Mouse (Mus musculus): ENCODE measurements at regions not wholly inside any gene's neighbourhood (a gene's known extent, or its start where the extent isn't known, plus 50 kb on each side); places are given as distances from the start of the nearest gene placed in this dataset.

DNA sequence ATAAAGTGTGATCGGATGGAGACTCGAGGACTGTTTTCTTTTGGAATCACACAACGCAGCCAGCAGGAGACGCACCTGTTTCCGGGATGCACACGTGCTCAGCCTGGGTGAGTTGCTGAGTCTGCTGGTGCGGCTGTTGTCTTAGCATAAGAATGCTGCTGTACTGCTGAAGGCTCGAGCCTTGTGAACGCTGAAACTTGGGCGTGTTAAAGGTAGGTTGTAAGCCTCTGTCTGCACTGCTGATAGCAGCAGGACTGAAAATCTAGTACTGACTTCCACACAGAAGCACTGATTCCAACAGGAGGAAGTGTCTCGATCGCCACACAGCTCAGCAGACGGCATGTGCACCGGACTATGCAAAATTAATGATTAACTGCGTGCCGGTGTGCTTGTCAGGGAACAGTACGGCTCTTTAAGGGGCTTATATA is 169.1 kb downstream of the Ndfip2 start:
- Histone ChIP-seq H3K9me3 (peaks cover 19% of the 10 kb centered on the region), H3K27me3 (replicated peaks) (peaks cover 3% of the 10 kb centered on the region), H3K4me3 (replicated peaks) (no peak overlapping the region), H3K4me1 (no peaks in the 10 kb centered on the region), H3K36me3 (replicated peaks; ENCODE audit: low read length) (no peaks in the 10 kb centered on the region)
- no peak for TF ChIP-seq FLI1 (IDR thresholded peaks at IDR 0.05; ENCODE audit: low read length)
- TF ChIP-seq GATA1 (IDR thresholded peaks at IDR 0.05; ENCODE audit: borderline replicate concordance, low read length): no peak

DNA sequence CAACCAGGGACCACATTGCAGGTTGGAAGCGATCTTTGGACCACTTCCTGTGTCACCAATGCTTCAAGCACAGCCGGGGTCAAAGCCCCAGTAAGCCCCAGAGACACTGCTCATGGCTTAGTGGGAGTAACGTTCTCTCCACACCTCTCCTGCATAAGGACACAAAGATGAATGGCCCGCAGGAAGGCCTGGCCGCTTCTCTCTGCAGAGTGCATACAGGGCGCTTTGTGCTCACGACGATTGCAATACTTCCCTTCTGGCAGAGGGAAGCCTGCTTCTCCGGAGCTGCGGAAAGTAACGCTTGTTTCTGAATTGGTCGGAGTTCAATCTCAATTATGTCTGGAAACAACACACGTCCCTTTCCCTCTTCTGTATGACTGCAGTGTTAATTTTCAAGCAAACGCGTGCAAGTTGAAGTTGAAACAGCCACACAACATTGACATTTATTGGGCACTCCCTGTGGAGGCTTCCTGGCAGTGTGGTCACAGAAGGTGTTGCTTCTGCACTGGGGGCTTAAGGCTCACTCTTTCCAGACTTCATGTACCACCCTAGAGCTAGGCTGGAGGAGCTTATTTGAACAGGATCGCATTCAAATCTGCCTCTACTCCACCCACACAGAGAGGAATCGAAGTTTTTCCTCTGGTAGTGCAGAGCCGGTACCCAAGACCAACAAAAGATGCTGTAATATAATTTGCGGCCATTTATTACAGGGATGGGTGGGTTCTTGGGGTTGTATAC is 168.4 kb downstream of the Ndfip2 start:
- H3K4me1 ChIP-seq: no peaks in the 10 kb centered on the region
- peaks cover 3% of the 10 kb centered on the region for H3K27me3 ChIP-seq (replicated peaks)
- peaks cover 19% of the 10 kb centered on the region for H3K9me3 ChIP-seq
- H3K4me3 ChIP-seq (replicated peaks): no peak overlapping the region
- no peaks in the 10 kb centered on the region for H3K36me3 ChIP-seq (replicated peaks; ENCODE audit: low read length)
- TF ChIP-seq GATA1 (IDR thresholded peaks at IDR 0.05; ENCODE audit: borderline replicate concordance, low read length) (no peak), FLI1 (IDR thresholded peaks at IDR 0.05; ENCODE audit: low read length) (no peak)

DNA sequence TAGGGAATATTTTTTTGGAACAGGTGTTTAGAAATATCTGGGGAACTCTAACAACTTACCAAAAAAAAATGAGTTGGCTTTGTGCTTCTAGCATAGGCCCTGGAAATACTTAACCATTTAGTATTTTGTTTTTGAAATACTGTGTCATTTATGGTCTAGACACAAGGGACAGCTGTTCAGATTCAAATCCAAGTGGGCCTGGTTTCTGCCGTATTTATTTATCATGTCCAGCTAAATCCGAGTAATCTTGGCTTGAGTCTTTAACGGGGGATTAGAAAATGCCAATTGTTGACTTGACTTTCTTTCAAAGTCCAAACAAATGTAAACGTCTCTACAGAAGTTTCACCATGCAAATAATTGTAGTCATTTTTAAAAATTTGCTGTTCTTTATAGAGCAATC is 159.6 kb downstream of the Ndfip2 start:
- Histone ChIP-seq H3K27me3 (replicated peaks) (no peaks in the 10 kb centered on the region), H3K9me3 (peaks cover 10% of the 10 kb centered on the region; the same call in 1 of the 2 replicates), H3K4me1 (no peaks in the 10 kb centered on the region), H3K4me3 (replicated peaks) (no peak overlapping the region), H3K36me3 (replicated peaks; ENCODE audit: low read length) (no peaks in the 10 kb centered on the region)
- TF ChIP-seq FLI1 (IDR thresholded peaks at IDR 0.05; ENCODE audit: low read length) (no peak), GATA1 (IDR thresholded peaks at IDR 0.05; ENCODE audit: borderline replicate concordance, low read length) (no peak)

DNA sequence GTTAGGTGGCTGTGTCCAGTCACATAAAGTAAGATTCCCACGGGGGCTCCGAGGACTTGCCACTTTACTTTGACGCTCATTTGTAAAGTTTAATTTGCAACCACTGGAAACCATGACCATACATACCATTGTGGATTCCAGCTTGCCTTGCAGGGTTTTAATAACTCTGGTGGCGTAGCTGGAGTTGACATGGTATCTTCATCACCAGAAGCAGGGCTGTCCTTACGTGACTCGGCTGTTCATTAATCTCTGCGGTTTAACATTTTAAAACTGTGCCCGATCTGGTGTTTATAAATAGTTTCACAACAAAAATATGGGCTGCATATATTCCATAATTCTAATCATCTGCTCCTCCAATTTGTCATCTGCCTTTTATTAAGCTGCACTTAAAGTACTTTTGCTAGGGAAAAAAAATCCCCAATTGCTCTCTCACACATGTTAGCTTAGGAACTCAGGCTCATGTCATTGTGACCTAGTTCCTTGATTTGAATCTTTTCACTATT is 159.1 kb downstream of the Ndfip2 start:
- H3K36me3 ChIP-seq (replicated peaks; ENCODE audit: low read length): no peaks in the 10 kb centered on the region
- H3K9me3 ChIP-seq: peaks cover 10% of the 10 kb centered on the region; the same call in 1 of the 2 replicates
- no peak overlapping the region for H3K4me3 ChIP-seq (replicated peaks)
- TF ChIP-seq FLI1 (IDR thresholded peaks at IDR 0.05; ENCODE audit: low read length) (no peak), GATA1 (IDR thresholded peaks at IDR 0.05; ENCODE audit: borderline replicate concordance, low read length) (no peak)
- H3K4me1 ChIP-seq: no peaks in the 10 kb centered on the region
- no peaks in the 10 kb centered on the region for H3K27me3 ChIP-seq (replicated peaks)

DNA sequence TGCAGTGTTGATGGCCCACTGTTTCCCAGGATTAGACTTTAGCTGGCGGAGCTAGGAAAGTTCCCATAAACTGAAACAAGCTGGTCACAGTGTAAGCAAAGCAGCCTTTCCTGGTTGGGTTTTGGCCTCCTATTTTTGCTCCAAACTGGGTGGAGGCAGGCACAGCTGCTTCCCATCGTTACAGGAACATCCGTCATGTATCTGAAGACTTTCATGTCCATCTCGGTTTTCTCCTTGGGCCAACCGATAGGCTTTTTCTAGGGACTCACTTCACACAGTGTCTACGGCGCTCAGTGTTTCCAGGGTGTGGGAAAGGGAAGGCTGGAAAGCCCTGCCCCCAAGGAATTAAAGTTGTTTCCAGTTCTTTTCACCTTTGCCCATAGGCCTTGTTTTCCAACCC is 158.6 kb downstream of the Ndfip2 start:
- Histone ChIP-seq H3K27me3 (replicated peaks) (no peaks in the 10 kb centered on the region), H3K9me3 (peaks cover 11% of the 10 kb centered on the region; the same call in 1 of the 2 replicates), H3K4me3 (replicated peaks) (no peak overlapping the region), H3K4me1 (no peaks in the 10 kb centered on the region), H3K36me3 (replicated peaks; ENCODE audit: low read length) (no peaks in the 10 kb centered on the region)
- TF ChIP-seq FLI1 (IDR thresholded peaks at IDR 0.05; ENCODE audit: low read length) (no peak), GATA1 (IDR thresholded peaks at IDR 0.05; ENCODE audit: borderline replicate concordance, low read length) (no peak)

DNA sequence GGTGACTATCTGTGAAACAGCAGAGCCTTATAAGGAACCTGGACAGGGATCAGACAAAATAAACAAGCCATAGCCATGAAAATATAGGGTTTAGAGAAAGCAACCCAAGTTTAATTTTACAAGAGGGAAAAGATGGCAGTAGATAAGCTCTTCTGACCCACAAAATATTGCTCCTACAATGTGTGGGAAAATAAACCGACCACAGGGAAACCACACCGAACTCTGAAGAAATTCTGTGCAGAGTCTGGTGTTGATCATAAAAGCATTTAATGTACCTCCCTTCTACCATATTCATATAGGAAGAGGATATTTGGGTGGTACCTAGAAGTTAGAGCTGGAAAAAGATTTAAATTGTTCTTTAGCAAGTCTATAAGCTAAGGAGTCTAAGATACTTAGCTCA is 146.3 kb downstream of the Ndfip2 start:
- Histone ChIP-seq H3K4me1 (no peaks in the 10 kb centered on the region), H3K9me3 (peaks cover 6% of the 10 kb centered on the region), H3K36me3 (replicated peaks; ENCODE audit: low read length) (no peaks in the 10 kb centered on the region), H3K27me3 (replicated peaks) (no peaks in the 10 kb centered on the region), H3K4me3 (replicated peaks) (no peak overlapping the region)
- TF ChIP-seq GATA1 (IDR thresholded peaks at IDR 0.05; ENCODE audit: borderline replicate concordance, low read length) (no peak), FLI1 (IDR thresholded peaks at IDR 0.05; ENCODE audit: low read length) (no peak)

DNA sequence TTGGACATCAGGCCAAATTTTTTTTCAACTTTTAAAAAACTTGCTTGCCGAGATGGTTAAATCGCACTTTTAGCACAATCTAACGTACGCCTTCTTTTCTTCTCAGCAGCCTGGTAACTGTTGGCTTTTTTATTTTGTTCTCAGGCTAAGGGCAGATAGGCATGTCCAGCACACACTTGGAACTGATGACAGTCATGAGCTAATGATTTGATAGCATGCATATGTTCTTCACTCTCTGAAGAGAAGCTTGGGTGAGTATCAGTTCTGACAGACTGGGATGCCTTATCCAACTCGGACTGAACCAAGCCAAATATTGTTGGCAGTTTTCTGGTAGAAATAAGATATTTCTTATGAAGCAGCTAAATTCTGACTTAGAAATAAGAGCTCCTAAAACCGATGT is 145.9 kb downstream of the Ndfip2 start:
- peaks cover 6% of the 10 kb centered on the region for H3K9me3 ChIP-seq
- H3K4me3 ChIP-seq (replicated peaks): no peak overlapping the region
- TF ChIP-seq FLI1 (IDR thresholded peaks at IDR 0.05; ENCODE audit: low read length): no peak
- TF ChIP-seq GATA1 (IDR thresholded peaks at IDR 0.05; ENCODE audit: borderline replicate concordance, low read length): no peak
- H3K36me3 ChIP-seq (replicated peaks; ENCODE audit: low read length): no peaks in the 10 kb centered on the region
- H3K27me3 ChIP-seq (replicated peaks): no peaks in the 10 kb centered on the region
- no peaks in the 10 kb centered on the region for H3K4me1 ChIP-seq

DNA sequence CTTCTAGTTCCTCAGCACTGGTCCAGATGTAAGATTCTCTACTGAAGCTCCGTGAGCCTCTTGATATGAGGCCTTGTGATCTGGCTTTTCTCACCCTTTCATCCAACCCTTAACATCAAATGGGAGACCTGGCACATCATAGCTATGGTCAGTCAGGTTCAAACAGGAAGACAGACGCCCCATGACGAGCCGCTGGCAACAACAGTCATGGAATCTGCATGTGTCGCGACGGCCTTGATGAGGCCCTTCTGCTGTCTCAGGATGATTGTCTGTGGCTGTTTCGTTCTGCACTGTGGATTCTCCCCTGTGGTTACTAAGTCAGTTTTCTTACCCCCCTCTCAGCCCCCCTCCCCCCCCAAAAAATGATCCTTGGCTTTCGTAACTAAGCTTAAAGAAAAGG is 144.9 kb downstream of the Ndfip2 start:
- Histone ChIP-seq H3K4me1 (no peaks in the 10 kb centered on the region), H3K36me3 (replicated peaks; ENCODE audit: low read length) (no peaks in the 10 kb centered on the region), H3K27me3 (replicated peaks) (no peaks in the 10 kb centered on the region), H3K9me3 (peaks cover 6% of the 10 kb centered on the region), H3K4me3 (replicated peaks) (no peak overlapping the region)
- TF ChIP-seq FLI1 (IDR thresholded peaks at IDR 0.05; ENCODE audit: low read length): no peak
- no peak for TF ChIP-seq GATA1 (IDR thresholded peaks at IDR 0.05; ENCODE audit: borderline replicate concordance, low read length)

DNA sequence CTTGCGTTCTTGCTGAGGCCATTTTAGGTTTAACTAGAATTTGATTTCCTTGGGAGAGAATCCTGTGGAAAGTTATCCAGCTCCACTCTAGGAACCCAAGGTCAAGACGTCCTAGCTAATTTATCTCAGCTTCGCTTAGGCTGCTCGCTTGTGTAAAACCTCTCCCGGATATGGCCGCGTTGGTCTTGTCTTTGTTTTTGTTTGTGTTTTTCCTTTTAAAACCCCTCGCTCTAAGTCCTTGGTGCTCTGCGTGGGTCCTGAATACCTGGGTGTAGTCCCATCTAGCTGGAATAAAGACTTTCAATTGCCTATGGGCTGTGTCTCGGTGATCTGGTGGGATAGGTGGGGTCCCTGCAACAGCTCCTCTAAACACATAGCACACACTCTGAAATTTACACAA is 144.2 kb downstream of the Ndfip2 start:
- peaks cover 6% of the 10 kb centered on the region for H3K9me3 ChIP-seq
- no peak overlapping the region for H3K4me3 ChIP-seq (replicated peaks)
- no peaks in the 10 kb centered on the region for H3K27me3 ChIP-seq (replicated peaks)
- no peaks in the 10 kb centered on the region for H3K36me3 ChIP-seq (replicated peaks; ENCODE audit: low read length)
- H3K4me1 ChIP-seq: no peaks in the 10 kb centered on the region
- TF ChIP-seq FLI1 (IDR thresholded peaks at IDR 0.05; ENCODE audit: low read length) (no peak), GATA1 (IDR thresholded peaks at IDR 0.05; ENCODE audit: borderline replicate concordance, low read length) (no peak)

DNA sequence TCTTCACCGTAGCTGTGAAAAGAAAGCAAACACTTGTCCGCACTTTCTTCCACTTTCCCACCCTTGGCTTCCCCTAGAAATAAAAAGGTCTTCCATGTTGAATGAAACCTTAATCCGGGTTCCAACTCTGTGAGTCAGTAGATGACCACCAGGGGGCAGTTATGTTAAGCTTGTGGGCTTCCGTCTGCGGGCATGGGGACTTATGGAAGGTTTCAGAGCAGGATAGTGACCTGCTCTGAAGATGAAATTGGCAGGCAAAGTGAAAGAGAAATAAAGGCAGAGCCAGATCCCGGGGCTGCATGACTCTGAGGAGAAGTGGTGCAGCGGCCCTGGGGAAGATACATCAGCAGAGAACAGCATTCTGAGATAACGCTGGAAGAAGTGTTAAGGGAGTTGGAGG is 139.1 kb downstream of the Ndfip2 start:
- no peak overlapping the region for H3K4me3 ChIP-seq (replicated peaks)

More for the DNA sequence above, 139.1 kb downstream of the Ndfip2 start:
- no peaks in the 10 kb centered on the region for H3K4me1 ChIP-seq
- H3K9me3 ChIP-seq: peaks cover 3% of the 10 kb centered on the region
- H3K27me3 ChIP-seq (replicated peaks): no peaks in the 10 kb centered on the region
- H3K36me3 ChIP-seq (replicated peaks; ENCODE audit: low read length): no peaks in the 10 kb centered on the region
- TF ChIP-seq FLI1 (IDR thresholded peaks at IDR 0.05; ENCODE audit: low read length) (no peak), GATA1 (IDR thresholded peaks at IDR 0.05; ENCODE audit: borderline replicate concordance, low read length) (no peak)

Data from megakaryocyte, embryonic 14.5 days (primary cell).